Mouse (Mus musculus) gastrocnemius, adult 18-20 months (tissue): ENCODE data around the gene Nbas. TPM values are rescaled to one million over a fixed set of nuclear protein-coding genes. Genes with fewer than 3 reads are reported as not detected.
A peak's percentile ranks its signal among the peaks of the same experiment; 100 is the strongest.

Experiments used
- DNase-seq: peaks from one replicate; pipeline ENCODE4 v3.0.0; 2021; ENCODE audit warnings: low spot score
- total RNA-seq, 2 experiments: library from RNA; stranded (reverse); gene quantifications; 2 replicates each; pipeline ENCODE4 v1.2.3; 2021

Gene Nbas
- total RNA-seq, 2 experiments from 2014 or later, result 21.2 to 24.2 TPM

DNA sequence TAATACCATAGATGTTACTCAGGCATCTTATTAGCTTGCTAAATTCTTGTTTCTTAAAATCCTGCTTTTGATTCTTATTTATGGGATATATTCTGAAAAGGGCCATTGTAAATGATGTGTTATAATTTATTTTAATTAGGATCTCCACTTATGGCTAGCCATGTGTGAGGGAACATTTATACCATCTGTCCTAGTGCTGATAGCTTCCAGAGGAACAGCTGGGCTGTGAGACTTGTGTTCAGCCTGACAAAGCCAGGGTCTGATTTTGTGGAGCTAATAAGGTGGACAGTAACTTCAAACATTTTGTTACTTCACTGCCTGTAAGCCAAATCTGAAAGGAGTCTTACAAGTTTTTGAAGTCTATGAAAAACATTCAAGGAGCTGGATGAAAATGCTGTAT, 113.1 kb downstream of the Nbas start:
- DNase-seq, result no peak

- no peak for DNase-seq
Measured at GRCm38 (mm10) chr12:13389644-13390043, 120.7 kb downstream of the Nbas start.

DNA sequence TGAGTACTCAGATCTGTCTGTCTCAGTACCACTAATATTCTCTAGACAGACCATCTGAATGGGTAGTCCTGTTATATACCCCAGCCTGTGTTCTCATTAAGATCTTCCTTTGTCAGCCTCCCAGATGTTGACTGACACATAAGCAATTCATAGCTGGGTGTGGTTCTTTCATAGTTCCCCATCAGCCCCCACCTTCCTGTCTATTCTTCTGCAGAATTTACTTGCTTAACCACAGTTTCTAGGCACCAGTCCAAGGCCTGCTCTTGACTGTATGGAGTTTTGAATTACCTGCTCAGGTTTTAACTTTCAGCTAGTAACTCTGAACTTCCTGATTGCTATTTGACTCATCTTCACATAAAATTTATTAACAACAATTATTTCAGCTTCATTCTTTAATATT, 141.3 kb downstream of the Nbas start:
- DNase-seq, result no peak

GRCm38 (mm10) chr12:13418651-13419050, 149.7 kb downstream of the Nbas start:
- DNase-seq, result no peak

DNA sequence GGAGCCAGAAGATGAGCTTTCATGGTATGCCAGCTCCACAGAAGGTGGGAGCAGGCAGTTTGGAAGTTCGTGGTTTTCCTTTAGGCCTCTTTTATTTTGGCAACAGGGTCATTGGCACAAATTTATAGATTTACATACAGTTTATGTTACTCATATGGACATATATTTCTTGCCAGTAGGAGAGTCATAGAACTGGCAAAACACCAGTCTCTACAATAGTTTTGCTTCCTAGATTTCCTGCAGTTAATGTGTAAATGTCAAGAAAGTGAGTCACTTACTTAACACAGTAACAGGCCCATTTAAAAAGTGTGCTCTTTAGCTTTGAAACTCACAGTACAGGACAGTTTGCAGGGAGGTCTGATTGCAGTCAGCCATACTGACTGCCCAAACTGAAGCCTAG, 161.3 kb downstream of the Nbas start:
- DNase-seq, result no peak

- no peak for DNase-seq
Measured at GRCm38 (mm10) chr12:13444653-13445431, 175.9 kb downstream of the Nbas start.

GRCm38 (mm10) chr12:13445486-13446065, 176.6 kb downstream of the Nbas start:
- no peak for DNase-seq

DNA sequence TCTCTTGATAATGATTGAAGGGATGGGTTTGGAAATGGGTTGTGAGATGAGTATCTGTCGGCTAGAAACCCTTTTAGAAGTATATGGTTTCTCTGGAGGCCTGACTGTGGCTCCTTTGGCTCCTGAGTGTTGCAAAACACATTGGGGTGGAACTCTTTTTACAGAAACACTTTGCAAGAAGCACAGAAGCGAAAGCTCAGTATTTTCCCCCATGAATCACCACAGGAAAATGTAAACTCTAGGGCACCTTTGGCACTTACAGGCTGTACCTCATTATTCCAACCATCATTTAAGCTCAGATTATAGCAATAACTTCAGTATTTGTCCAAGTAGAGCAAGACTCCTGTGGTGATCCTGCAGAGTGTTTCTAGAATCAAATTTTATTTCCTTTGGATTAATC, 180.0 kb downstream of the Nbas start:
- no peak for DNase-seq

GRCm38 (mm10) chr12:13452050-13452449, 183.1 kb downstream of the Nbas start:
- no peak for DNase-seq

GRCm38 (mm10) chr12:13460223-13460853, 191.4 kb downstream of the Nbas start:
- DNase-seq, result no peak

DNA sequence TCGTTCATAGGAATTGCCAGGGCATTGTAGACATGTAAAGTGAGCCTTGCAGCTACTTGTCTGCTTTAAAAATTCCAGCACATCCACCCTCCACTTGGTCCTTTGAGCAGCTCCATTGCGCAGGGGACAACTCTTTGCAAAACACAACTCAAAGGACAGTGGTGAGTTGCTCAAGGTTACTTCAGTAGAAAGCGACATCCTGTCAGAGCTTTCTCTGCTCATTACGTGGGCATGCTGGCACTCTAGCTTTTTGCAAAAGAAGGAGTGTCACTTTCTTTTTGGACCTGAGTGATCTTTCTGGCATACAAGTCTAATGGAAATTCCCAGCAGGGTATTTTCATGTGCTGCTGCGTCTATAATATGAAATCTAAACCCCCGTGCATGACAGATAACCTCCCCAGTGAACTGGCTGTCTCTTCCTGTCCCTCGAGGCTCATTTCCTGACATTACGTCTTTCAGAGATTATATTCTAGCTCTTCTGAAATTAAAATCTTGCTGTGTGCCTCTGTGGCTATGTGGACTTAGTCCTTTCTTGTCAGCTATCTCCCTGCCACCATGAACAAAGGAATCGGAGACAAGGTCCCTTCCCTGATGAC, 192.7 kb downstream of the Nbas start:
- peak; percentile 3 for DNase-seq

- no peak for DNase-seq
Measured at GRCm38 (mm10) chr12:13462397-13462796, 193.5 kb downstream of the Nbas start.

DNA sequence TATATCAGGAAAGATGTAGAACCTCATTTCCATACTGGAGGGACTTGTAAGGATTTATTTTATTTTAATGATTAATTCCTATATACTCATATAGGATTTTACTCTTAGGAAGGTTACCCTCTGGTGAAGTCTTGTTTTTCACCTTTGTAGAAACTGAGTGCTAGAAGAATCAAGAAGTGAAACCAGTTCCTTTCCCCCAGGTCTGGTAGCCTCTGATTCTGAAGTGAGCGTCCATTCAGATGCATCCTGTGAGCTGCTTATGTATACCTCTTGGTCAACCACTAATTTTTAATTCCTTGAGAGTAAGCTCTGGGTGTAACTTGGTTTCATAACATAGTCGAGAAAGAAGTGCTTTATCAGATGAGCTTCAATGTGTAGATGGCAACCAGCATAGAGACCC, 196.6 kb downstream of the Nbas start:
- no peak for DNase-seq

DNA sequence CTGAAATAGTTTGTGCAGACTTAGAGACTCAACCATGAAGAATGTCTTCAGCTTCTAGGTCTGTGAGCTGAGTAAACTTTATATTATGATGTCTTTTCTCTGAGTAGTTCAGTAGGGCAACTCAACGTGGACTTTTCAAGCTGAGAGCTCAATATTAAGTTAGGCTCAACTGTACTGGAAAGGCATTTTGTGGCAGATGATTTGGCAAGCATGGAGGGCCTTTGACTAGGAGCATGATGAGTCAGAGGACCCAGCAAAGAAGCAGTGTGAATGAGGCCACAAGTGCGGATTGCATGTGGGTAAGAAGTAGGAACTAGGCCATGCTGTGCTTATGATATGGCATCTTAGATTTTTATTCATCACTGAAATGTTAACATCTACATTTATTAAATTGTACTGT, 205.9 kb downstream of the Nbas start:
- DNase-seq, result no peak

DNA sequence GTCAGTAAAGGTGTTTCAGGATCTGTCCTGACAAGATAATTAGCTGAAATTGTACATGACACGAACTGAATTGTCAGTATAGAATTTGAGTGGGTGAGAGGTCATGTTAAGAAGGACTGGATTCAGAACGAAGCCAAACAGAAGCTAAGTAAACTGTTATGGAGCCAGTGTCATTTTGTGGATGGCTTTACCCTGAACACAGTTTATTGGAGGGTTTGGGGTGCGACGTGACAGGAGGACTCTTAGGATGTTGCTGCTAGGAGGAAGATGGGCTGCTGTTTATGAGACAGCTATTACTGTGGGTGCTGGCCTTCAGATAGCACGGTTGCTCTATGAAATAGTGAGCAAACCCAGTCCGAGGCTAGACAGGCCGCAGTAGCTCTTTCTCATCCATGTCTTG, 210.2 kb downstream of the Nbas start:
- DNase-seq, result no peak

GRCm38 (mm10) chr12:13486278-13486677, 217.3 kb downstream of the Nbas start:
- DNase-seq, result no peak

DNA sequence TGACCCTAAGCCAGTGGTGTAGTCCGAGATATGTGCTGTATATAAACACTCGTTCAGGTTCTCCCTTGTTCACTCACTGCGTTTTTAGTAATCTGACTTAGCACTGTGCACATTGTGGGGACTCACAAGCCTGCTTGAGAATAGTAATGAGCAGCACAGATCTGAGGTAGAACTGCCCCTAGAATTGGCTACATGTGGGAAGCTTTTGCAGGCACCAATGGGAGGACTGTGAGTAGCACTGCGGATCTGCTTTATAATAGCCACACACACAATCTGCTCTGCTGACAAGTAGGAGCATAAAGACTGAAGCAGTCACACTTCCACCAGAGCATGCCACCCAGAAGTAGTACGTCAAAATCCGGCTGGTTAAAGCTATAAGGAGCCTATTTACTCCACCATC, 228.3 kb downstream of the Nbas start:
- no peak for DNase-seq

- no peak for DNase-seq
Measured at GRCm38 (mm10) chr12:13499237-13499889, 230.4 kb downstream of the Nbas start.

- DNase-seq, result no peak
Measured at GRCm38 (mm10) chr12:13500191-13500590, 231.3 kb downstream of the Nbas start.

- DNase-seq, result no peak
Measured at GRCm38 (mm10) chr12:13504771-13505444, 236.0 kb downstream of the Nbas start.

DNA sequence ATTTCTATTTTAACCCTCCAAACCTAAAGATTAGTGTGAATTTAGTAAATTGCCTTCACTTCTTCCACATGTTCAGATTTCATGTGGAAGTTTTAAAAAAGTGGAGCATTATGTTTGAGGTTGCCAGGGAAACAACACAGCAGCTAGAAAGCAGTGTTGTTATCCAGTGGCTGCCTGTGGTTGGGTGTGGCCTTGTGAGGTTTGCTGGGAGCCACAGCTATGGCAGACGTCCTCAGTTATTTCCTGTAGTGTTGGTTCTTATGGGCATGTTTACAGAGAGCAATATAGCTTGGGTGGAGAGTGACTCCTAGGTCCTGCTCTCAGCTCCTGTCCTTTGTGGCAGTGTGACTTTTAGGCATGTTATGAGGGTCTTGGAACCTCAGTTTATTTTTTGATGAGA, 249.1 kb downstream of the Nbas start:
- no peak for DNase-seq
